Mouse (Mus musculus) cerebellum, adult (tissue): ENCODE measurements around the gene Cdc14a.

Experiments
- ATAC-seq: cut with Nextera tagmentation; 2 replicates; pipeline ENCODE4 v1.9.2; 2017; ENCODE audit warnings: mild to moderate bottlenecking, moderate library complexity, mixed read lengths; ENCODE audit not compliant: insufficient number of reproducible peaks, low FRiP score, low TSS enrichment

The Cdc14a gene

DNA sequence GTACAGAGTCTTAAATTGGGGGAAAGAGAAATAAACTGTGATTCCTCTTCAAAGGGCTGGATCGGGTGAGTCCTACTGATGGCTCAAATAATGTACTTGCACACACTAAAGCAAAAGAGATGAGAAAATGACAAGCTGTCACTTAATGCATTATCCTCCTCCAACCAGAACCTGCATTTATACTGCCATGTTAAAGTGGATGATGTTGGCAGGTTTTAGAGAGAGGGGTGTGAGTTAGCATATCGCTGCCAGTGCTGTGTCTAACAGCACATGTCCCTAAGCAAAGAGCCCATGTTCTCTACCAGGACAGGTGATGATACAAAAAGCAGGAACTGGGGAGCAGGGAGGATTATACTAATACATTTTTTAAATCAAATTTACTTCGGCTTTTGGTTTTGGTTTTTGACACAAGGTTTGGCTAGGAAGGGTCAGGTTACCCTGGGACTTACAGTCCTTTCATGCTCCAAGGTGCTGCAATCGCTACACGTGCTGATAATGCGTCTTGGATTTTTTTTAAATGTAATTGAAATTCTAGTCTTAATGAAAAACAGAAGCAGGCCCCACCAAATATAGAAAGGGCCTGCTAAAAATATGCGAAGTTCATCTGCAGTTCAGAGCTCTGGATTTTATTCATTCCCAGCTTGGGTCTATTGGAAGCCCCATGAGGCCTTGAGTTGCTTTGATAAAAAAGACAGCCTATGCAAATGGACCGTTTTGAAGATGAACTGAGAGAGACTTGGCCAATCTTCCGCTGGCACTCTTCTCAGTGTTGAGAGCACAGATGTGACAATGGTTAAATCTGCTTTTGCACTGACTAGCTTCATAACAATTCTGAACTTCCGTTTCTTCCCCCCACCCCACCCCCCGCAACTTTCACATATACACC is 195.2 kb downstream of the Cdc14a start:
- no peak for ATAC-seq

GRCm38 (mm10) chr3:116227383-116227782 is 196.4 kb downstream of the Cdc14a start:
- ATAC-seq, result no peak

DNA sequence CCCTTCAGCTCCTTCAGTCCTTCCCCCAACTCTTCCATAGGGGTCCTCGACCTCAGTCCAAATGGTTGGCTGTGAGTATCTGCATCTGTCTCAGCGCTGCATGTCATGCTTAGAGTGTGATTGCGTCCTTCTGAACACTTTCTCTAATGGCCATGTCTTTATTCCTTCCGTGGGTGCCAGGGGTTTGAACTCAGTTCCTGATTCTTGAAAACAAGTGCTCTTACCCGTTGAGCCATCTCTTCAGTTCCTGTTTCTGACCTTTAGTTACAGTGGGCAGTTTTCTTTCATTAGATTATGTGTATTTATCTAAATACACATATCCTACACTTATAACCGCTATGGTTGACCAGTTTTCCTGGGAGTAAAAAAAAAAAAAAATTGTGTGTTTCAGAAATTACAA is 196.9 kb downstream of the Cdc14a start:
- no peak for ATAC-seq
